Mouse (Mus musculus) hindbrain, embryonic 12.5 days (tissue): ENCODE measurements around the gene Ces1c. TPM values are rescaled to one million over a fixed set of nuclear protein-coding genes. Genes with fewer than 3 reads are reported as not detected.

Source experiments
- ATAC-seq: fragments of 200-750 bp; cut with Nextera tagmentation; 2 replicates; pipeline ENCODE4 v1.8.0; 2017; ENCODE audit warnings: moderate TSS enrichment; ENCODE audit not compliant: low FRiP score
- H3K27ac ChIP-seq: fragments of 300-500 bp; sonication (generic); 2 replicates; pipeline ENCODE4 v1.5.1; 2016; ENCODE audit warnings: mild to moderate bottlenecking
- H3K27me3 ChIP-seq: fragments of 300-500 bp; sonication (generic); 2 replicates; pipeline ENCODE4 v1.6.1; 2016; ENCODE audit warnings: mild to moderate bottlenecking
- H3K36me3 ChIP-seq: fragments of 300-500 bp; sonication (generic); 2 replicates; pipeline ENCODE4 v1.6.1; 2016; ENCODE audit warnings: mild to moderate bottlenecking
- H3K4me1 ChIP-seq: fragments of 300-500 bp; sonication (generic); 2 replicates; pipeline ENCODE4 v1.6.1; 2016
- H3K4me2 ChIP-seq: fragments of 300-500 bp; sonication (generic); replicated peaks from 2 replicates; pipeline ENCODE4 v1.6.1; 2016; ENCODE audit warnings: mild to moderate bottlenecking
- H3K4me3 ChIP-seq: fragments of 300-500 bp; sonication (generic); 2 replicates; pipeline ENCODE4 v1.5.1; 2016; ENCODE audit warnings: mild to moderate bottlenecking
- H3K9ac ChIP-seq: fragments of 300-500 bp; sonication (generic); 2 replicates; pipeline ENCODE4 v1.6.1; 2016; ENCODE audit warnings: mild to moderate bottlenecking, moderate library complexity
- H3K9me3 ChIP-seq: fragments of 300-500 bp; sonication (generic); replicated peaks from 2 replicates; pipeline ENCODE4 v1.6.1; 2016; ENCODE audit warnings: mild to moderate bottlenecking
- WGBS: fragments of 180-500 bp; shearing (Covaris S2); methylation state at CpG from one replicate; pipeline ENCODE4 v1.1.7; 2016; 5-methylcytosine and 5-hydroxymethylcytosine counted together
- polyA plus RNA-seq: library from polyadenylated mRNA; unstranded; fragments of >200 nt; fragmentation: Nextera tagmentation; extraction: Ambion mirVana; gene quantifications from 2 replicates; pipeline ENCODE4 v1.2.1, GENCODE M21; 2016

Gene Ces1c
- polyA plus RNA-seq, 1 experiment from 2014 or later = not detected

GRCm38 (mm10) chr8:93095376-93095775 is 35.7 kb downstream of the Ces1c start:
- no peaks in the 10 kb centered on the region for H3K9me3 ChIP-seq
- H3K36me3 ChIP-seq = no peaks in the 10 kb centered on the region
- H3K4me3 ChIP-seq = no peak overlapping the region
- H3K27me3 ChIP-seq = no peaks in the 10 kb centered on the region
- no peak overlapping the region for H3K4me2 ChIP-seq
- no peak overlapping the region for H3K27ac ChIP-seq
- no peak for ATAC-seq
- no peak overlapping the region for H3K9ac ChIP-seq
- H3K4me1 ChIP-seq = no peaks in the 10 kb centered on the region

GRCm38 (mm10) chr8:93091324-93091723 is 39.8 kb downstream of the Ces1c start:
- H3K4me1 ChIP-seq = peaks cover 11% of the 10 kb centered on the region; the same call in 1 of the 2 replicates
- H3K27me3 ChIP-seq = no peaks in the 10 kb centered on the region
- H3K27ac ChIP-seq = no peak overlapping the region
- no peak overlapping the region for H3K4me3 ChIP-seq
- ATAC-seq = no peak
- H3K36me3 ChIP-seq = no peaks in the 10 kb centered on the region
- no peak overlapping the region for H3K9ac ChIP-seq
- no peaks in the 10 kb centered on the region for H3K9me3 ChIP-seq
- WGBS = 55% methylated on average over 1 of the region's 1 CpGs
- no peak overlapping the region for H3K4me2 ChIP-seq

GRCm38 (mm10) chr8:93088686-93089122 is 42.4 kb downstream of the Ces1c start:
- no peak overlapping the region for H3K4me3 ChIP-seq
- peak overlapping the region; percentile 27 for H3K4me2 ChIP-seq
- no peaks in the 10 kb centered on the region for H3K27me3 ChIP-seq
- H3K36me3 ChIP-seq = no peaks in the 10 kb centered on the region
- H3K4me1 ChIP-seq = peaks cover 11% of the 10 kb centered on the region; the same call in 1 of the 2 replicates
- 0% methylated on average over 2 of the region's 2 CpGs for WGBS
- 0 out of 2 replicates have a peak, but pooled peaks have one; percentile 46 for ATAC-seq
- H3K27ac ChIP-seq = no peak overlapping the region
- no peak overlapping the region for H3K9ac ChIP-seq
- no peaks in the 10 kb centered on the region for H3K9me3 ChIP-seq

- Histone ChIP-seq H3K9me3 (no peaks in the 10 kb centered on the region), H3K4me3 (no peak overlapping the region), H3K9ac (no peak overlapping the region), H3K27ac (no peak overlapping the region), H3K4me1 (peaks cover 11% of the 10 kb centered on the region; the same call in 1 of the 2 replicates), H3K36me3 (no peaks in the 10 kb centered on the region), H3K4me2 (peak overlapping the region; percentile 27), H3K27me3 (no peaks in the 10 kb centered on the region)
- no peak for ATAC-seq
- 31% methylated on average over 7 of the region's 7 CpGs for WGBS
Observed at GRCm38 (mm10) chr8:93088193-93088592, 42.9 kb downstream of the Ces1c start.

- Histone ChIP-seq H3K36me3 (no peaks in the 10 kb centered on the region), H3K9ac (no peak within 1 kb of the TSS), H3K27ac (no peak within 1 kb of the TSS), H3K9me3 (no peaks in the 10 kb centered on the region), H3K4me3 (no peak within 1 kb of the TSS), H3K4me1 (no peaks in the 10 kb centered on the region), H3K27me3 (no peaks in the 10 kb centered on the region), H3K4me2 (no peak within 1 kb of the TSS)
- no peak for ATAC-seq
- WGBS = 87% methylated on average over 2 of the region's 2 CpGs
Observed at GRCm38 (mm10) chr8:93079887-93080286, 51.2 kb downstream of the Ces1c start, which contains the start of gene Ces1b. Ces1b (minus strand) TSS chr8:93080017.

- Histone ChIP-seq H3K9me3 (no peaks in the 10 kb centered on the region), H3K4me1 (no peaks in the 10 kb centered on the region), H3K27ac (no peak overlapping the region), H3K27me3 (no peaks in the 10 kb centered on the region), H3K4me2 (no peak overlapping the region), H3K4me3 (no peak overlapping the region), H3K36me3 (no peaks in the 10 kb centered on the region), H3K9ac (no peak overlapping the region)
- 97% methylated on average over 4 of the region's 4 CpGs for WGBS
- ATAC-seq = no peak
Observed at GRCm38 (mm10) chr8:93075251-93075650, 55.8 kb downstream of the Ces1c start.

GRCm38 (mm10) chr8:93063416-93064117 is 67.5 kb downstream of the Ces1c start:
- H3K4me3 ChIP-seq = no peak overlapping the region
- WGBS = 43% methylated on average over 3 of the region's 3 CpGs
- ATAC-seq = no peak

GRCm38 (mm10) chr8:93059185-93059584 is 71.9 kb downstream of the Ces1c start:
- Histone ChIP-seq H3K9ac (no peak overlapping the region), H3K4me3 (no peak overlapping the region), H3K9me3 (no peaks in the 10 kb centered on the region), H3K4me2 (no peak overlapping the region), H3K27ac (no peak overlapping the region), H3K4me1 (no peaks in the 10 kb centered on the region), H3K36me3 (no peaks in the 10 kb centered on the region), H3K27me3 (no peaks in the 10 kb centered on the region)
- no peak for ATAC-seq
- WGBS = 14% methylated on average over 2 of the region's 2 CpGs

More at GRCm38 (mm10) chr8:93063416-93064117, 67.5 kb downstream of the Ces1c start:
- H3K9me3 ChIP-seq = no peaks in the 10 kb centered on the region
- no peak overlapping the region for H3K4me2 ChIP-seq
- H3K9ac ChIP-seq = no peak overlapping the region
- H3K36me3 ChIP-seq = no peaks in the 10 kb centered on the region
- no peaks in the 10 kb centered on the region for H3K27me3 ChIP-seq
- no peak overlapping the region for H3K27ac ChIP-seq
- H3K4me1 ChIP-seq = no peaks in the 10 kb centered on the region

GRCm38 (mm10) chr8:93055238-93055637 is 75.8 kb downstream of the Ces1c start:
- no peak overlapping the region for H3K9ac ChIP-seq
- H3K36me3 ChIP-seq = no peaks in the 10 kb centered on the region
- no peak for ATAC-seq
- 73% methylated on average over 2 of the region's 2 CpGs for whole genome bisulfite sequencing
- no peaks in the 10 kb centered on the region for H3K4me1 ChIP-seq
- no peak overlapping the region for H3K27ac ChIP-seq
- H3K4me3 ChIP-seq = no peak overlapping the region
- no peak overlapping the region for H3K4me2 ChIP-seq
- no peaks in the 10 kb centered on the region for H3K27me3 ChIP-seq
- no peaks in the 10 kb centered on the region for H3K9me3 ChIP-seq

Other genes starting within 250 kb of the Ces1c start
- 0.36 and 0.47 TPM in 2 replicates for gene Capns2, start 229.9 kb downstream of the Ces1c start, polyA plus RNA-seq
- 1.8 and 2.0 TPM in 2 replicates for gene Slc6a2, start 171.2 kb downstream of the Ces1c start, polyA plus RNA-seq
- not detected in 2 replicates for gene Ces1a, start 83.1 kb downstream of the Ces1c start, polyA plus RNA-seq
- gene Ces1b, start 51.3 kb downstream of the Ces1c start, polyA plus RNA-seq = not detected in 2 replicates
- 0.23 and 0.48 TPM in 2 replicates for gene Ces1d, start 66.6 kb upstream of the Ces1c start, polyA plus RNA-seq
- gene Ces1e, start 98.3 kb upstream of the Ces1c start, polyA plus RNA-seq = not detected in 2 replicates
- gene Ces1f, start 148.5 kb upstream of the Ces1c start, polyA plus RNA-seq = not detected in 2 replicates
- gene Ces1g, start 206.0 kb upstream of the Ces1c start, polyA plus RNA-seq = not detected in 2 replicates
- not detected in 2 replicates for gene Ces1h, start 248.4 kb upstream of the Ces1c start, polyA plus RNA-seq